Mouse (Mus musculus): ENCODE data around the gene Ormdl3.

Ormdl3 gene

GRCm38 (mm10) chr11:98550311-98550974 lies 36.7 kb downstream of the Ormdl3 start:
- no peak for DNase-seq

- no peak for DNase-seq
Measured at GRCm38 (mm10) chr11:98549363-98549762, 37.8 kb downstream of the Ormdl3 start.

GRCm38 (mm10) chr11:98547308-98547693 lies 39.9 kb downstream of the Ormdl3 start:
- no peak for DNase-seq

DNA sequence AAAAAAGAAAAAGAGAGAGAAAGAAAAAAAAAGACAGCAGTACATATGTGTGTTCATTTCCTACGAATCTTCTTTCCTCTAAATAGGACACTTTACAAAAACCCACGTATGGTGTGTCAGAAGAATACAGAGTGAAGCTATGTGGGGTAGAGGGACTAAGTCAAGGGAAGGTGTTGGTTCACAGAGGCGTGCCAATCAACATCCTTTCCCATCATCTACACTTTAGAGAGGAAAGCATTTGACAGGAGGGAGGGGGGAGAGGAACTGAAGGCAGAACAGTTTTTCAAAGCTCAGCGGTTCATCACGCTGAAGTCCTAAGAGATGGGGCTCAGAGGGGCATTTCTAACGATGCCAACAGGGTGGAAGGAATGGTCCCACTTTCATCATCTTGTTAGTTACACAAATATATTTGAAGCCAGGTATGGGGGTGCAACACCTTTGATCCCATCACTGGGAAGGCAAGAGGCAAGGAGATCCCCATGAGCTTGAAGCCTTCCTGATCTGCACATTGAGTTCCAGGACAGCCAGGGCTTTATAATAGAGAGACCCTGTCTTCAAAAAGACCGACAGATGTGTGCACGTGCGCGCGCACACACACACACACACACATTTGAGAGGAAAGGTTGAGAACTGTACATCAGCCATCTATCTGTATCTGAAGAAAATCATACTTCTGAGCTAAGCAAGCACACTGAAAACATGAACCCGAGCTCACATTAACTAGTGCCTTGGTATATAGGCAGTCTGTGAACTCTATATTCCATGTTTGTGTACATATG lies 40.5 kb downstream of the Ormdl3 start:
- no peak for DNase-seq

DNA sequence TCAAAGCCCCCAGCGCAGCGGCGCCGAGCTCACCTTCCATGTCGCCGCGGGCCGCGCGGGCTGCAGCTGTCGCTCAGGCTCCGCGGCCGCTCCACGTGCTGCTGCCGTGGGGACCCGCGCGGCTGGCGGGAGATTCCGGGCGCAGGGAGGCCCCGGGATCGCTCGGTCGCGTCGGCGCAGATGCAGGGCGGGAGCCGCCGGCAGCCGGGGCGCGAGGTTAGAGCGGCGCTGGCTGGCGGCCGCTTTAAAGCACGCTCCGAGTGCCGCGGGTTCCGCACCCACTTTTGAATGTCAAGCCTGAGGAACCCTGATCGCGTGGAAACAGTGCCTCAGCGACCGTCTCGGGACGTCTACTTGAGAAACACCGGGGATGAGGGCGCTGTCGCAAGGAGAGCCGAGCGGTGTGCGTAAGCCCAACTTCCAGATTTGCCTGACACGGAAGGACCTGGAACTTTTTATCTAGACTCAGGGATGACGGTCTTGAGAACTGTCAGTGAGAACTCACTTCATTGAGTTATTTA lies 41.4 kb downstream of the Ormdl3 start, which contains the start of gene Ikzf3:
Gene Ikzf3, minus strand, starts transcription at position 321 of the 521 bp plus-strand sequence.
- peak; percentile 10 for DNase-seq

DNA sequence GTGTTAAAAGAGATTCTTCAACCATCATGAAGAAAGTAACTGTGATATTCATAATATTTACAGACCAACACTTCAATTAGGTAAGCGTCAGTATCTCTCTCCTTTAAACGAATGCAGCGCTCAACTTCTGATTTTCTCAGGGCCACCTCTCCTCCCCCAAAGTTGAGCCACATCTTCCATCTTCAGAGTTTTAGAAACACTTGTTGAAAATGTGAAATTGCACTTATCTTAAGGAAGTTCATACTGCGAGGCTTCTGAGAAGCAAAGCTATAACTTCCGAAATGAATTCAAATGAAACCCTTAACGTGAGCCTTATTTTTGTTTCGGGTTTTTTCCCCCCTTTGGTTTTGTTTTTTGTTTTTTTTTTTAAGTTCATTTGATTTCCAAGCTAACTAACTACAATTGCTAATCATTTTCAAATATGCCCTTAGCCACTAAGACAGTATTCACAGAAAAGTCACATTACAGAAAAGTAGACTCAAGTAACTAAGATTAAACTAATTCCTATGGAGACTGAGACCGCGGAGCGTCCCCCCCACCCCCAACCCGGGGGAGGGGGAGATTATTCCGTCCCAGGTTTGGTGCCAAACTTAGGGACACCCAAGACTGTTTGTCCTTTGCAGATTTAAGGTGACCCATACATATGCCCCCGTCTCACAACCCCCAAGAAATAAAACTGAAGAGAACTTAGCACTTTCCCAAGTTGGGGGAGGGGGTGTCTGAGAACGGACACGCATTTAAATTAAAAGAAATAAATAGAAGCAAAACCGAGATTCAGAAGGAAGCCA lies 42.1 kb downstream of the Ormdl3 start:
- DNase-seq, result no peak

GRCm38 (mm10) chr11:98543414-98543813 lies 43.8 kb downstream of the Ormdl3 start:
- no peak for DNase-seq

GRCm38 (mm10) chr11:98542553-98542952 lies 44.6 kb downstream of the Ormdl3 start:
- DNase-seq, result no peak

DNA sequence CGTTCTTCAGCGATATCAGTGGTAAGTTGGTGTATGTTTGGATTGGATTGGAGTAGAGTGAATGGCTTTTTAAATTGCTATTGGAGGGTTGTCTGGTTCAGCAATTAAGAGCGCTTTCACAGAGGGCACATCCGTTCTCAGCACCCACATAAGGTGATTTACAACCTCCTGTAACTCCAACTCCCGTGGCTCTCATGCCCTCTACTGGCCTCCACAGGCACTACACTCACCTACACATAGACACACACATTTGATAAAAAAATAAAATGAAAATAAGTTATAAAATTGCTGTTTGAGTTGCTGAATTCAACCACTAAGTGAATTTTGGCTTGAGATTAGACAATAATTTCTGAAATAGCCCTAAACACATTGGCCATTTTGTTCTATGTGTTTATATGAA lies 46.8 kb downstream of the Ormdl3 start:
- DNase-seq, result no peak

- no peak for DNase-seq
Measured at GRCm38 (mm10) chr11:98537480-98538034, 49.6 kb downstream of the Ormdl3 start.
